Mouse (Mus musculus): ENCODE results near the gene Tsku. TPM values are rescaled to one million over a fixed set of nuclear protein-coding genes. Genes with fewer than 3 reads are reported as not detected.

The Tsku gene
- 7.9 and 8.0 TPM in 2 replicates for polyA plus RNA-seq (2015; fragmentation: Nextera tagmentation; extraction: Ambion mirVana)

DNA sequence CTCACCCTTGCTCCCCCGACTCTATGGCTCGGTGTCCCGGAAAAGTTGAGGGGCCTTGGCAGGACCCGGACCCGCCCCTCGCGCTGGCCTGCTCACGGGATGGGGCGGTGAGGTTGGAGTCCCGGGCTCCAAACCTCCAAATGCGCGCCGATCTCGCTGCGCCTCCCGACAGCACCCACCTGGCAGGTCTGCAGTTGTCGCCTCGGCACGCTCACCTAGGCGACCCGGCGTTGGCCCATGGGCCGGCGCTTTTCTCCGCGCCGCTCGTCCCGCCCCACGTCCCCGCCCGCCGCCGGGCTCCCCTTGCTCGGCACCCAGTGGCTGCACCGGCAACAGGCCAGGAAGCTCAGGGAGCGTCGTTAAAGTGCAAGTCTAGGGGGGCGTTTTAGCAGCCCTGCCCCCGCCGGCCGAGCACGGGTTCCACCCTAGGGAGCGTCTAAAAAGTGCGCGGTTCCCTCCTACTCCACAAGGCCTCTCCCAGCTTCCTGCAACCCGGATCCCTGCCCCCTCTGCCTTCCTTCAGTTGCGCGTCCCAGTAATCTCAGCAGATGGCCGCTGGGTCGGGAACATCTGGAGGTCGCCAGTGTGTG is at the start of gene Tsku:
Gene Tsku (minus strand): TSS at position 266 of the 590 bp plus-strand sequence.
- peaks cover 39% of the 10 kb centered on the region for H3K4me1 ChIP-seq (replicated peaks; ENCODE audit: control insufficient read depth, insufficient read depth, low read length)
- no peaks in the 10 kb centered on the region for H3K27me3 ChIP-seq (replicated peaks; ENCODE audit: control insufficient read depth, insufficient read depth, low read length)
- under 1% methylated on average over 46 of the region's 52 CpGs for WGBS
- H3K27ac ChIP-seq (ENCODE audit: low read length) = peak within 1 kb of the TSS; percentile 87
- no peaks in the 10 kb centered on the region for H3K36me3 ChIP-seq (ENCODE audit: control insufficient read depth, insufficient read depth)
- H3K4me2 ChIP-seq (ENCODE audit: low read length) = peak within 1 kb of the TSS; percentile 83
- peak; percentile 93 for ATAC-seq
- H3K9me3 ChIP-seq (ENCODE audit: control insufficient read depth, low read length) = no peaks in the 10 kb centered on the region
- peak within 1 kb of the TSS; percentile 76 for H3K4me3 ChIP-seq (replicated peaks; ENCODE audit: low read length)
- H3K9ac ChIP-seq (replicated peaks; ENCODE audit: low read depth, low read length) = peak within 1 kb of the TSS; percentile 75

GRCm38 (mm10) chr7:98407615-98408014 is 46.5 kb upstream of the Tsku start:
- Histone ChIP-seq H3K9me3 (ENCODE audit: control insufficient read depth, low read length) (no peaks in the 10 kb centered on the region), H3K27ac (ENCODE audit: low read length) (no peak overlapping the region), H3K4me3 (replicated peaks; ENCODE audit: low read length) (no peak overlapping the region), H3K36me3 (ENCODE audit: control insufficient read depth, insufficient read depth) (no peaks in the 10 kb centered on the region), H3K4me1 (replicated peaks; ENCODE audit: control insufficient read depth, insufficient read depth, low read length) (peaks cover 16% of the 10 kb centered on the region), H3K4me2 (ENCODE audit: low read length) (no peak overlapping the region), H3K27me3 (replicated peaks; ENCODE audit: control insufficient read depth, insufficient read depth, low read length) (no peaks in the 10 kb centered on the region), H3K9ac (replicated peaks; ENCODE audit: low read depth, low read length) (no peak overlapping the region)
- ATAC-seq = no peak
- 89% methylated on average over 5 of the region's 5 CpGs for WGBS

DNA sequence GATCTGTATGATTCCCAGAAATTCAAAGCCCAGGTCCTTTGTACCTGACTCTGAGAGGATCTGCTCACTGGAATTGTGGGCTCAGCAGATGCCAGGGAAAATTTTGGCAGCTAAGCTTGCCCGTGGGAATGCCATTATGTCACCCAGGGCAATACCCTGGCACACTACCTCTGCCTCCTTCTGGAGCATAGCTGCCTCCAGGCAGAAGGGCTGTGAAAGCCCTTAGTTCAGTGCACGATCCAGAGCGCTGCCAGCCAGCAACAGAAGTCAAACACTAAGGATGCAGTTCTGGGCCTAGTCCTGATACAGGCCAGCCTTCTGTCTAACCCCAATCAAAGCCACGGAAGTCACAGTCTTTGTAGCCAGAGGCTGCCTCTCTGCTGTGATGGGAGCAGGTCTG is 42.9 kb upstream of the Tsku start:
- Histone ChIP-seq H3K4me3 (replicated peaks; ENCODE audit: low read length) (no peak overlapping the region), H3K9ac (replicated peaks; ENCODE audit: low read depth, low read length) (no peak overlapping the region), H3K9me3 (ENCODE audit: control insufficient read depth, low read length) (no peaks in the 10 kb centered on the region), H3K27ac (ENCODE audit: low read length) (peak overlapping the region; percentile 75), H3K4me2 (ENCODE audit: low read length) (no peak overlapping the region), H3K36me3 (ENCODE audit: control insufficient read depth, insufficient read depth) (no peaks in the 10 kb centered on the region), H3K4me1 (replicated peaks; ENCODE audit: control insufficient read depth, insufficient read depth, low read length) (peaks cover 17% of the 10 kb centered on the region), H3K27me3 (replicated peaks; ENCODE audit: control insufficient read depth, insufficient read depth, low read length) (no peaks in the 10 kb centered on the region)
- ATAC-seq = peak; percentile 89
- WGBS = 35% methylated on average over 4 of the region's 4 CpGs

DNA sequence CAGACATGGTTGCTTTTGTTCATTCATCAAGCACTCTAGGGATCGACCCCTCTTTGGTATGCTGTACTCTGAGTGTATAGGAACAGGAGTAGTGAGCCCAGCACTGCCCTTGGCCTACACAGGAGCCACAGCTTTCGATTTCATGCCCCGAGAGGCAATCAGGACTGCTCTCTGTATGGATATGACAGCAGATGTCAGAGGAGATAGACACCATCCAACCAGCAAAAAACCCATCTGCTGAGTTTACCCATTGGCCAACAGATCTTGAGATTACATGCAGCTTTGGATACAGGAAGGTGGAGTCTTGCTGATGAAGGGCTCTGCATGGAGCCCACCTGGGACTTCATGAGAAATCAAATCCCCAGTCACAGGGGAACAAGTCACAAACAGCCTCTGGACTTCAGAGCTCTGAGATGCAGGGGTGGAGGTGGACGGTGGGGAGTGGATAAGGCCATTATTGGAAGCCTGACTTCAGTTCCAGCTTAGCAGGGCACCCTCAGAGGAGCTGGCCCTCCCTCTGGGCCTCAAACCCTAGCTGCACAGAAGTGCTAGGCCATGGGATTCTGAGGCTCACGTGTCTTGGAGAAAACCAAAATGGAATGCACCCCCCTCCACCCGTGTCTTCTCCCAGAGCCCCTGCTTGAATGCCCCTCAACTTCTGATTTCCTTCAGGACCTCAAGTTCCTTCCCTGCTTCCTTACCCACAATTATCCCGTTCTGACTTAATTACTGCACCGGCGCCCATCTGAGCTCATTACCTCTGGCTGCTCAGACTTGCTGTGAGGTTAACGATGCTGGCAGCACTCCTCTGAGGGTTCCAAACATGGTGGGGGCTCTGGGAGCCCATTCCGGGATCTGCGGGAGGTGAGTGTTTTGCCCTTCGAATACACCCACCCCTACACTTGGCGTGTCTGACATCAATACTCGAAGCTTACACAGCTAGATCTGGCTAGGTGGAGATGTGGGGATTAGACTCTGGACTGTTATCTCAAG is 41.8 kb upstream of the Tsku start:
- no peaks in the 10 kb centered on the region for H3K36me3 ChIP-seq (ENCODE audit: control insufficient read depth, insufficient read depth)
- H3K4me3 ChIP-seq (replicated peaks; ENCODE audit: low read length) = no peak overlapping the region
- peaks cover 17% of the 10 kb centered on the region for H3K4me1 ChIP-seq (replicated peaks; ENCODE audit: control insufficient read depth, insufficient read depth, low read length)
- 29% methylated on average over 15 of the region's 15 CpGs for WGBS
- ATAC-seq = peak; percentile 53
- no peak overlapping the region for H3K9ac ChIP-seq (replicated peaks; ENCODE audit: low read depth, low read length)
- H3K9me3 ChIP-seq (ENCODE audit: control insufficient read depth, low read length) = no peaks in the 10 kb centered on the region
- H3K27me3 ChIP-seq (replicated peaks; ENCODE audit: control insufficient read depth, insufficient read depth, low read length) = no peaks in the 10 kb centered on the region
- H3K27ac ChIP-seq (ENCODE audit: low read length) = peak overlapping the region; percentile 44
- H3K4me2 ChIP-seq (ENCODE audit: low read length) = no peak overlapping the region

DNA sequence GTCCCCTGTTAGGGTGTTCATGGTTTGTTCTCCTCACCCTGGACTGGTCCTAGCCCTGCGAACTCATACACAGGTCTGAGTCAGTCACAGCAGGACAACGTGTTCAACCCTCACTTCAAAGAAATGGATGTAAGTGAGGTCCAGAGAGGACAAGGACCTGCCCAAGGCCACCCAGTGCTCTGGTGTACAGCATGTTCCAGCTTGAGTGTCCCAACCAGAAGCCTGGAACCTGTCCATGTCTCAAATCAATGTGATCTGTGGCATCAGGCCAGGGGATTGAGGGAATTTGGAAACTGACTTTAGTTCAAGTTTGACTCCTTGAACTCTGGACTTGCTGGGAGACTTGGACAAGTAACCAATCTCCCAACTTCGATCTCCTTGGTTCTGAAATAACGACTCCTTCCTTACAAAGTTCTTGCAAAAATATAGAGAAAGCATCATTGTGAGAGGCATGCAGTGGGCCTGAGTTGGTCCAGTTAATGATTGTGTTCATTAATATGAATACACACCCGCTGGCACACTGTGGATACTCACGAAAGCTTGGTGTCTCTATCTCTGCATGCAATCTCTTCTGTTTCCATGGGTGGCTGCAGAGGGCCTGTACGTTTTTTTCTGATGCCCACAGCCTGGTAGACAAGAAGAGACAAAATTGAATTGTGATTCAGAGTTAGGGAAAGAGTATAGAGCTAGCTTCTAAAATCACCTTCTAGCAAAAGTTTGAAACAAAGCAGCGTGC is 31.5 kb upstream of the Tsku start:
- Histone ChIP-seq H3K36me3 (ENCODE audit: control insufficient read depth, insufficient read depth) (no peaks in the 10 kb centered on the region), H3K9me3 (ENCODE audit: control insufficient read depth, low read length) (no peaks in the 10 kb centered on the region), H3K9ac (replicated peaks; ENCODE audit: low read depth, low read length) (no peak overlapping the region), H3K27ac (ENCODE audit: low read length) (no peak overlapping the region), H3K4me2 (ENCODE audit: low read length) (no peak overlapping the region), H3K4me3 (replicated peaks; ENCODE audit: low read length) (no peak overlapping the region), H3K27me3 (replicated peaks; ENCODE audit: control insufficient read depth, insufficient read depth, low read length) (no peaks in the 10 kb centered on the region), H3K4me1 (replicated peaks; ENCODE audit: control insufficient read depth, insufficient read depth, low read length) (peaks cover 21% of the 10 kb centered on the region)
- 76% methylated on average over 8 of the region's 8 CpGs for WGBS
- ATAC-seq = no peak

GRCm38 (mm10) chr7:98391351-98391936 is 30.3 kb upstream of the Tsku start:
- ATAC-seq = peak; percentile 85

GRCm38 (mm10) chr7:98390486-98390885 is 29.4 kb upstream of the Tsku start:
- Histone ChIP-seq H3K27me3 (replicated peaks; ENCODE audit: control insufficient read depth, insufficient read depth, low read length) (no peaks in the 10 kb centered on the region), H3K9ac (replicated peaks; ENCODE audit: low read depth, low read length) (no peak overlapping the region), H3K9me3 (ENCODE audit: control insufficient read depth, low read length) (no peaks in the 10 kb centered on the region), H3K36me3 (ENCODE audit: control insufficient read depth, insufficient read depth) (no peaks in the 10 kb centered on the region), H3K4me3 (replicated peaks; ENCODE audit: low read length) (no peak overlapping the region), H3K27ac (ENCODE audit: low read length) (no peak overlapping the region), H3K4me2 (ENCODE audit: low read length) (no peak overlapping the region), H3K4me1 (replicated peaks; ENCODE audit: control insufficient read depth, insufficient read depth, low read length) (peaks cover 21% of the 10 kb centered on the region)
- 73% methylated on average over 2 of the region's 2 CpGs for WGBS
- ATAC-seq = no peak

More at GRCm38 (mm10) chr7:98391351-98391936, 30.3 kb upstream of the Tsku start:
- Histone ChIP-seq H3K9ac (replicated peaks; ENCODE audit: low read depth, low read length) (no peak overlapping the region), H3K36me3 (ENCODE audit: control insufficient read depth, insufficient read depth) (no peaks in the 10 kb centered on the region), H3K27ac (ENCODE audit: low read length) (no peak overlapping the region), H3K9me3 (ENCODE audit: control insufficient read depth, low read length) (no peaks in the 10 kb centered on the region), H3K27me3 (replicated peaks; ENCODE audit: control insufficient read depth, insufficient read depth, low read length) (no peaks in the 10 kb centered on the region), H3K4me3 (replicated peaks; ENCODE audit: low read length) (no peak overlapping the region), H3K4me2 (ENCODE audit: low read length) (no peak overlapping the region), H3K4me1 (replicated peaks; ENCODE audit: control insufficient read depth, insufficient read depth, low read length) (peaks cover 21% of the 10 kb centered on the region)
- 50% methylated on average over 7 of the region's 7 CpGs for WGBS

DNA sequence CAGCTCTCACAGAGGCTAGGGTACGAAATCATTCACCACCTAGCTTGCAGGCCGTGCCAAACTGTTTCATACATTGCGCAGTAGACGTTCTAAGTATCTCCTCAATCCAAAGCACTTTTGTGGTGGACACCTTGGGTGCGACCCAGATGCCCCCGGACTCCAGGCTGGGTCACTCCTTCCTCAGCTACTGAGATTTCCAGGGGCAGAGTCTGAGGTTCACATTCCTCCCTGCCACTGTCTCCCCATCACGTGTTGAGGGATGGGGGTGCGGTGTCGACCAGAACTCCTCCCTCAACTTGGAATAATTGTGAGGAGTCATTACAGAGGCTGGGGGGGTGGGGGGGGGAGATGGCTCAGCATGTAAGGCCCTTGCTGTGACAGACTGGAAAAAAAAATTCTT is 28.5 kb upstream of the Tsku start:
- H3K36me3 ChIP-seq (ENCODE audit: control insufficient read depth, insufficient read depth) = no peaks in the 10 kb centered on the region
- 82% methylated on average over 9 of the region's 9 CpGs for WGBS
- H3K4me3 ChIP-seq (replicated peaks; ENCODE audit: low read length) = no peak overlapping the region
- no peaks in the 10 kb centered on the region for H3K9me3 ChIP-seq (ENCODE audit: control insufficient read depth, low read length)
- no peak for ATAC-seq
- H3K27me3 ChIP-seq (replicated peaks; ENCODE audit: control insufficient read depth, insufficient read depth, low read length) = no peaks in the 10 kb centered on the region
- H3K4me2 ChIP-seq (ENCODE audit: low read length) = no peak overlapping the region
- H3K4me1 ChIP-seq (replicated peaks; ENCODE audit: control insufficient read depth, insufficient read depth, low read length) = peaks cover 21% of the 10 kb centered on the region
- H3K9ac ChIP-seq (replicated peaks; ENCODE audit: low read depth, low read length) = no peak overlapping the region
- 0 out of 2 replicates have a peak overlapping the region, but pooled peaks have one; percentile 34 for H3K27ac ChIP-seq (ENCODE audit: low read length)
